Mouse (Mus musculus) right cerebral cortex, postnatal 36 days (tissue): ENCODE measurements around the gene Bclaf1.

Source experiments
- DNase-seq, 2 experiments: peaks; one replicate each; pipeline ENCODE4 v3.0.0; 2022; ENCODE audit warnings: low spot score in 2 of 2, mixed read lengths in 1 of 2

Bclaf1 gene

DNA sequence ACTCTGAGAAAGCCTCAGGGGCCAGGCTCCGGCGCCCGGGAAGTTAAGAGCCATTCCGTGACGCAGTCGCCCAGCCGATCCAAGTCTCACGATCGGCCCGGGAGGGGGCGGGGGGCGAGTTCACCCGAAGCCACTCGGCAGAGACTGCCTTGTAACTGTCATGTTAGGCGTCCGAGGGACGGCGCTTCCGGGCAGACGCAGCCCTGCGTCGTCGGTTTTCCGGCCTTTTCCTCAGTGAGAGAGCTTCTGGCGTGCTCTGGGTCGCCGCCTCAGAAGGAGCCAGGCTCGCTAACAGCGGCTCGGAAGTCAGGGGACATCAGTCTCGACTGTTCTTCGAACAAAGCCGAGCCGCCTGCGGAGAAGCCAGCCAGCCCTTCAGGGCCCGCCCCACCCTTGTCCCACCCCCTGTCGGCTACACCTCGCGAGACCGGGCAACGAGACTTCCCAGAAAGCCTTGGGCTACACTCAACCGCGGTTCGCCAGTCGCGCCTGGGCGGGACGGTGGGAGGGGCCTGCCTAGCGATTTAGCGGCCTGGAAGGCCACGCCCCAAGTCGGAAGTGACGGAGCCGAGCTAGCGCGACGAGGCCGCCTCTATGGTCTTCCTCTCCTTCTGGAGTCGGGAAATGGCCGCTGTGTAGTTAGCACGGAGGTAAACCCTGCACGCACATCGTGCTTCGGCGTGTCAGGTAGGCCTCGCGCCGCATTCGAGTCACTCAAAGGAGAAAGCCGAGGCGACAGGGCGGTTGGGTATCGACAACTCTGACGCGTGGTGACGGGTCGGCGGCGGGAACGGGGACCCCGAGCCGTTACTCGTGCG, at the start of gene Bclaf1:
Gene Bclaf1 (plus strand): TSS at position 552 of the 818 bp plus-strand sequence.
- peak; percentile 99 for DNase-seq

DNA sequence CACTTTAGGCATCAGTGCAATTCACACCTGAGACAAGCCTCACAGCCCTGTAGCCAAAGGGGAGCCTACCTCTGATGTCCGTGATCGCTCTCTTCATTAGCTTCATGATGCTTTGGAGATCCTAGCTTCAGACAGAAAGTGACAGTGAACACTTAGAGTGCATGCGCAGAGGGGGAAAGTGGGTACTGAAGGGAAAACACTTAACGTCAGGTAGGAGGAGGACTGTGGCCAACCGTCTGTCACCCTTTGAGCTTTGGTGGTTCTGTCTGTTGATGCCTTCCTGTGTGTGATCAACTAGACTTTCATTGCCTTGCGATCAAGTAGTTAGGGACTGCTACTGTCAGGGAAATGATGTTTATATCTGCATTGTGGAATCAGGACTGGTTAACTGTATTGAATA, 49.4 kb upstream of the Bclaf1 start:
- no peak for DNase-seq

GRCm38 (mm10) chr10:20264479-20264878, 47.8 kb upstream of the Bclaf1 start:
- no peak for DNase-seq

GRCm38 (mm10) chr10:20267032-20267431, 45.2 kb upstream of the Bclaf1 start:
- no peak for DNase-seq

DNA sequence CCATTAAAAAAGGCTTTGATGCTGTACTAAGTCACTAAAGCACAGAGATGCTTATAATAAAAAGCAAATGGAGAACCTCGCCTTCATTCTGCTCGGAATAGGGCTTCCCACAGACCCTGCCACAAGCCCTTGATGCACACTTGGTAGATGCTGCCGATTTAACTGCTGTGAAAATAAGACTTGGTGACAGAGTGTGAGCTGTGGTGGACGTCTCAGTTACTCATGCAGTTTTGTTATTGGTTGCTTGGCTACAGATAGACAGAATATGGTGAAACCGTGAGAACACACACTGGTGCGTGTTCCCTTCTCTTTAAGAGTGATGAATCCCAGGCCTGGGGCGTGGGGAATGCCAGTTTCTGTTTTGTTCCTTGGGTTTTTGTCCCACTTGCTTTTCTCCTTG, 43.3 kb upstream of the Bclaf1 start:
- no peak for DNase-seq

- no peak for DNase-seq
Observed at GRCm38 (mm10) chr10:20272380-20272779, 39.9 kb upstream of the Bclaf1 start.

GRCm38 (mm10) chr10:20273278-20273677, 39.0 kb upstream of the Bclaf1 start:
- no peak for DNase-seq

- no peak for DNase-seq
Observed at GRCm38 (mm10) chr10:20274022-20274421, 38.2 kb upstream of the Bclaf1 start.

DNA sequence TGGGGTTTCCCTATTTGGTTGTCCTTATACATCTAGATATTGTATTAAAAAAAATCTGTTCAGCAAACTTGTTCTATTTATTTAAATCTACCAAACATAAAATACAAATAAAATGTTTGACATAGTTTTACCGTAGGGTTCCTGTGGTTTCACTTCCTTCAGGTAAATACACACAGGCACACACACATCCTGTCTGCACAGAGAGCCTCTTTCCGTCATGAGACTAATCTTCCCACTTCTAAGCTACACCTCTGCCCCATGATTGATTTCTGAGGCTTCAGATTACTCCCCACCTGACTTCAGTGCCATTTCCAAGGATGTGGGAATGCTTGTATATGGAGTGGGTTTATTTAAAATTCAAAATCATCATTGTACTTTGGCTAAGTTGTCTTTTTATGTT, 30.8 kb upstream of the Bclaf1 start:
- no peak for DNase-seq

DNA sequence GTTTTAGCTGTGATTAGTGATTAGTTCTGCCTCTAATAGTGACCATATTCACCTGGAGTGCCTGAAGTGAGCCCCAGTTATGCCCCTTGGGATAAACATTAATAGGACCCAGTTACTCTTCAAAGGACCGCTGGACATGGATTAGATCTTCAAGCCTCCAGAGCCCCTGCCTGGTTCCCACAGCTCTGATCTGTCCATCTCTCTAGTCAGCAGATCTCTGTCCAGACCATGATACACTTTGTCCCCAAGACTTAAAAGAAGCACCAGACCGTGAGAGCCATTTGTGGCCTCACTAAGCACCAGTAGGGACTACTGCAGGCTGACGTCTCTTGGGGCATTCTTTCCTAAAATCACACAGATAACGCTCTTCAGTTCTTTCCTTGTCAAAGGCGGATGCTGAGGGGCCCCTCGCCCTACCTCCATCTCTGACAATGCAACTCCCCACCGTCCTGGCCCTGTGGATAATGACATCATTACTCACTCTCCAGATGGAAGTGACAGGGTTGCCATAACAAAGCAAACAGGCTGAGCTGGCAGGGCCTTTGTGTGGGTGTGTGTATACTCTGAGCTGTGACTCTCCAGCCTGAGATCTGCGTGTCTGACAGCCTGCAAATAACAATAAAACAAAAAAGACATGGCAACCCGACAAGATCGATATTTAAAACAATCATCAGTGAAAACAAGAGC, 26.8 kb upstream of the Bclaf1 start:
- peak; percentile 47 to 48 for DNase-seq

GRCm38 (mm10) chr10:20285994-20286836, 26.1 kb upstream of the Bclaf1 start:
- DNase-seq = no peak

DNA sequence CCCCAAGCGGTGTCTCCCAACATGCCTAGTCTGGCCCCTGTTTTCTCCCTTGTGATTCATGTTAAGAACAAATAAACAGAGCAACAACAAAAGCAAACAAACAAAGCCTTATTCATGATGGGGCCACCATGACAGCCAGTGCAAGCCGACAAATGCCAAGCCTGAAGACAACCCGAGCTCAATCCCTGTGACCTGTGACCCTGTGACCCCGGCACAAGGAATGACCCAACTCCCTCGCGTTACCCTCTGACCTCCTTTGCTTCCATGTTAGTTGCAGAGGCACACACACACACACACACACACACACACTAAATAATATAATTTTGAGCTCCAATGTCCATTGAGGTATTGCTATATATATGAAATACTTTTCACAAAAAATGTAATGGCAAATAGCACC, 24.9 kb upstream of the Bclaf1 start:
- no peak for DNase-seq

DNA sequence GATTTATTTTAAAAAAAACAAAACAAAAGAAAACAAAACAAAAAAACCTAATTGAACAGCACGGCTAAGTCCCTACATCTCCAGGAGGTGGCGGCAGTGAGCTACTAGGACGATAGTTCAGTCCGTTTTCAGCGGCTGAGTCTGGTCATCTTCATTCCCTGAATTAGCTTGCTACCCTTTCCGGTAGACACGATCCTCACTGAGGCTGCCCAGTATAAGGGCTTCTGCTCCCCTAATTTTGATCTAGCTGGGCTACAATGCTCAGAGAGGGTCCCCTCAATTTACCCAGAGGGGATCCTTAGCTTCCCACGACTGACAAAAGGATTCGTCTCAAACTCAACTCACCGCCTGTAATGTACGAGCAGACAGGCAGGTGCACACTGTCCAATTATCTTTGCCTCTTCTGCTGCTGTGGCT, 21.8 kb upstream of the Bclaf1 start:
- DNase-seq = peak in 1 of 2 experiments; percentile 47

DNA sequence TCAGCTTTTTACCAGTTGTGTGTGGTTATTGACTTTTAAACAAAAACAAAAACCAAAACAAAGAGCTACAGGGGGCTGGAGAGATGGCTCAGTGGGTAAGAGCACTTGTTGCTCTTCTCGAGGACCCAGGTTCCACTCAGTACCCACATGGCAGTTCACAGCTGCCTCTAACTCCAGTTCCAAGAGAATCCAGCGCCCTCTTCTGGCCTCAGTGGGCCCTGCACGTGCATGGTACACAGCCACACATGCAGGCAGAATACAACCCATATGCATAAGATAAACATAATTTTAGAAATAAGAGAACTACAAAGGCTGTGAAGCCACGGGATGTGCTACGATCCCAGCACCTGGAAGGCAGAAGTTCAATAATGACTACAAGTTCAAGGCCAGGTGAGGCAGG, 16.3 kb upstream of the Bclaf1 start:
- DNase-seq = no peak

DNA sequence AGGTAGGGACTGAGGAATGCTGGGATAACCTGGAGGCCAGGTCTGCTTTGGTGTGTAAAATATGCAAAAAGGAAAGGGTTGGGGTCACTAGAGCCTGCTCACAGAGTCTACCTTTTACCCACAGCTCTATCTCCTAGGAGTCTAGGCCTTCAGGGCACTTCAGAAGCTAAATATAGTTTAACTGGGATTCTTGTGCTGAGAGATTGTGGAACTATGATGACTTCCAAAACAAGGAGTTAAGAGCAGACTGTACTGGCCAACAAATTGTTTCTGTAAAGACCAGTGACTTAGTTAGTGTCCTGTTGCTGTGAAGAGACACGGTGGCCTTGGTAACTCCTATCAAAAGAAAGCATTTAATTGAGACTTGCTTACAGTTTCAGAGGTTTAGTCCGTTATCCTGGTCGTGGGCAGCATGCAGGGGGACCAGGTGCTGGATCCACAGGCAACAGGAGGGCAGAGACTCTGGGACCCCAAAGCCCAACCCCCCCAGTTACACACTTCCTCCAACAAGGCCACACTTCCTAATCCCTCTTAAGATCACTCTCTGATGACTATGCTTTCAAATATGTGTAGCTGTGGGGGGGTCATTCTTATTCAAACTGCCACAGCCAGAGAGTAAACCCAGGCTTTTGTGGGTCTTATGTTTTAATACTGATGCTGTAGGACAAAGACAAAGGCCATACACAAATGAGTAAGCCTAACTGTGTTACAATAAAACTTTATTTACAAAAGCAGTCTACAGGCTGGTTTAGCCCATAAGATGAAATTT, 13.9 kb upstream of the Bclaf1 start:
- DNase-seq = no peak

- DNase-seq = no peak
Observed at GRCm38 (mm10) chr10:20299114-20299513, 13.2 kb upstream of the Bclaf1 start.

DNA sequence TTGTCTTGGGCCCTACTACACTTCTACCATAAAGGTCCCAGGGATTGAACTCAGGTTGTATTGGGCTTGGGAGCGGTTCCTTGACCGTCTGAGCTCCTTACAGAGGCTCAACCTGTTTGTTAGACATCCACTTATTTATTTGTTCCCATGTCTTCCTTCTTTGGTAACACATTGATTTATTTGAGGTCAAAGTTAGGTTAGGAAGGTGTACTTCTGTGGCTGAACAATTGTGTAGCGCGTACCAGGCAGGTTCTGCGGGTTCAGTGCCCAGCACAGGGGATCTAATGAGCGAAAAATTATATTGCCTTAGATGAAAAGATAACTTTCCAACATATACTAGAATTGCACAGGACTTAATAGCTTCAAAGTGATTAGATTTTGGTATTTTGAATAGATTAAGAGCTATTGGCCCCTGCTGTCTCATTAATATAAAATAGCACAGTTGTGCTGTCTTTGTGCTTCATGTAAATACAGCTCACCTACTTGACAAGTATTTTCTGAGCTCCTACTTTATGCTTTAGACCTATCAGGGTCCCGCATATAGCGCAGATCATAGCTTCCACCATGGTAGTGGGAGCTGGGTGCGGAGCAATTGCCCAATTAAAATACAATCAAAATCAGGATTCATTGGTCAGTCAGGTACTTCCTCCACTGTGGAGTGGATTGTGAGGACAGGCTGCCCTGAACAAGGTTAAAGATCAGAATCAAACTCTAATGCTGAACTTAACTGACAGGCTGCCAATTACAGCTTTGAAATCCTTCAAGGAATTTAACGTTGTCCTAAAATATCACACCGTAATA, 1.1 kb upstream of the Bclaf1 start:
- DNase-seq = no peak

DNA sequence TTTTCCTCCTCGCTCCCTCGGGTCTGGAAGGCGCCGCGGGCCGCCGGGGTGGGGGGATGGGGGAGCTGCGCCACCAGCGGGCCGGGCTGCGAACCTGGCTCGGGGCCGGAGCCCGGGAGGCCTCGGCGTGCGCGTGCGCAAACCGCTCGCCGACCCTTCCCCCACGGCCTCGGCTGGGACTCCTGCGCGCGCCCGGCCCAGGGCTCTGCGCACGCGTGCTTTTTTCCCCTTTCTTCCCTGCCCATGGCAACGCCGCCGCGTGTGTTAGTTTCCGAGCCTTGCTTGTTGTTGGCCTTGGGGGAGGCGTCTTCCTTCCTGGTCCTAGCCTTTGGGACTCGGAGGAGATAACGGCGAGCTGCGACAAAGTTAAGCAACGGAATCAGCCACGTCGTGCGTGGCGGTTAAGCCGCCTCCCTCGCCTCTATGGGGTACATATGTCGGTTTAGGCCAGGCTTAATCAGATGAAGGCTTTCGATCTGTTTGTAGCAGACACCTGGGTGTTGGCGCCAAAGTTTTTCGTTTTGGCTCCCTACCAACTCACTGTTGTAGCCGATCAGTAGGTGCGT, 550 bp downstream of the Bclaf1 start:
- DNase-seq = peak; percentile 84 to 85

- no peak for DNase-seq
Observed at GRCm38 (mm10) chr10:20313447-20313846, 1.2 kb downstream of the Bclaf1 start.

- DNase-seq = no peak
Observed at GRCm38 (mm10) chr10:20313941-20314340, 1.7 kb downstream of the Bclaf1 start.
